ENCODE assay signal across 14 mouse cellular contexts in the genomic region with DNA sequence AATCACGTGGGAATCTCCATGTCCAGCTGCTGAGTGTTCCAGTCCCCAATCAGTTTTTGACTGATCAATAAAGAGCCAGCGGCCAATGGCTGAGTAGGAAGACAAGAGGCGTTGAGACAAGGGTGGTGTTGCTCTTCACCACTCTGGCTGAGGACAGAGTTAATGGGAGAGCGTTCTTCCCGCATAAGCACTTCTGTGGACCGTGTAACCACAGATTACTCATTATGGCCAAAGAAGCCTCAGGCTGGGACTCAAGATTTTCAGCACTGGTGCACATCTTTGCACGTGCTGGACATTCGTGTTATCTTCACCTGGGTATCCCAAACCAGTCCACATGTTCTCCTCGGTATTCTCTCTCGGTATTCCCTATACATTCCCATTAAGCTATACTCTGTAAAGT. TPM values are rescaled to one million over a fixed set of nuclear protein-coding genes. Genes with fewer than 3 reads are reported as not detected.
"Had no signal": no experiment of that assay in that cellular context is flagged by ENCODE, and none has a peak within 500 bp of the region (broad histone marks: within the 10 kb centered on the region; RNA-seq: fewer than 3 reads in every experiment).

No protein-coding gene starts in this region.

- H3K9me3 ChIP-seq: intestine, embryonic 15.5 days; limb, embryonic 10.5 days; lung, embryonic 15.5 days; midbrain, embryonic 15.5 days had no signal

- ATAC-seq: intestine, embryonic 15.5 days; midbrain, embryonic 15.5 days had no signal

- H3K9ac ChIP-seq: intestine, embryonic 15.5 days; lung, embryonic 15.5 days; midbrain, embryonic 15.5 days had no signal

- H3K27me3 ChIP-seq: intestine, embryonic 15.5 days; lung, embryonic 15.5 days; megakaryocyte, embryonic 14.5 days; midbrain, embryonic 15.5 days had no signal

- DNase-seq: lung, postnatal 14 days; right cerebral cortex, adult 18-20 months; right cerebral cortex, postnatal 25 days; thymus, postnatal 14 days had no signal

- H3K4me1 ChIP-seq: megakaryocyte, embryonic 14.5 days had no signal

- H3K36me3 ChIP-seq: intestine, embryonic 15.5 days; limb, embryonic 10.5 days; lung, embryonic 15.5 days; midbrain, embryonic 15.5 days had no signal

- H3K27ac ChIP-seq: intestine, embryonic 15.5 days; left cerebral cortex, adult 2 months; limb, embryonic 10.5 days; lung, embryonic 15.5 days; macrophage; midbrain, embryonic 15.5 days; stomach, postnatal 0 days had no signal

- H3K4me3 ChIP-seq: intestine, embryonic 15.5 days; left cerebral cortex, adult 2 months; limb, embryonic 10.5 days; lung, embryonic 15.5 days; megakaryocyte, embryonic 14.5 days; midbrain, embryonic 15.5 days had no signal

- H3K4me2 ChIP-seq: intestine, embryonic 15.5 days; liver, embryonic 11.5 days; lung, embryonic 15.5 days; midbrain, embryonic 11.5 days; midbrain, embryonic 15.5 days had no signal

RNA-seq across cellular contexts. Expression of a gene that starts 41.0 kb away (rescaled TPM):
- polyA plus RNA-seq: macrophage had no signal
